25 mouse cellular contexts compared by ENCODE assay signal in genomic region chr1:19918762-19919161, GRCm38 (mm10).
DNase-seq lines count a peak whose midpoint lies in the region; ATAC-seq and TF ChIP-seq lines count a peak whose summit lies in the region.
"Had no signal": no experiment of that assay in that cellular context is flagged by ENCODE, and none has a peak within 500 bp of the region (broad histone marks: within the 10 kb centered on the region; RNA-seq: fewer than 3 reads in every experiment).

No protein-coding gene starts in this region.

- no peaks in the 10 kb centered on the region for H3K9me3 ChIP-seq in hindbrain, postnatal 0 days (ENCODE audit: low read length)
- no peaks in the 10 kb centered on the region for H3K9me3 ChIP-seq in hindbrain, embryonic 12.5 days (replicated peaks)
- H3K9me3 ChIP-seq: embryonic facial prominence, embryonic 15.5 days; forebrain, embryonic 12.5 days; heart, embryonic 15.5 days had no signal

- no peak overlapping the region for H3K27ac ChIP-seq in hindbrain, postnatal 0 days
- H3K27ac ChIP-seq in hindbrain, embryonic 12.5 days = no peak overlapping the region
- H3K27ac ChIP-seq: embryonic facial prominence, embryonic 15.5 days; forebrain, embryonic 12.5 days; heart, adult 2 months; heart, embryonic 15.5 days; hindbrain, embryonic 14.5 days; kidney, postnatal 0 days had no signal

- intact Hi-C loops in gastrocnemius, postnatal 36 days (cut with DNase I) = no loop called here

- peak; percentile 13 for DNase-seq in hindbrain, postnatal 0 days (ENCODE audit: low spot score)
- peak; percentile 24 for DNase-seq in cerebellum, adult 9-10 months
- DNase-seq in cerebellum, postnatal 25 days = peak; percentile 58 to 62
- no peak for DNase-seq in gastrocnemius, postnatal 36 days
- no peak for DNase-seq in frontal cortex, postnatal 10 days (ENCODE audit: low spot score in 2 of 2)
- no peak for DNase-seq in kidney, adult 11 months
- DNase-seq: adrenal gland, adult 2 months; adrenal gland, postnatal 25 days; embryo, embryonic 11 days; gastrocnemius, postnatal 25 days; heart, adult 2 months; heart, postnatal 14 days; kidney, adult 9 months had no signal

- TF ChIP-seq CTCF in hindbrain, postnatal 0 days (IDR thresholded peaks at IDR 0.05; ENCODE audit: low read depth) = no peak

- no peaks in the 10 kb centered on the region for H3K36me3 ChIP-seq in hindbrain, postnatal 0 days (ENCODE audit: insufficient read depth, low read length)
- no peaks in the 10 kb centered on the region for H3K36me3 ChIP-seq in hindbrain, embryonic 12.5 days
- H3K36me3 ChIP-seq: embryonic facial prominence, embryonic 15.5 days; forebrain, embryonic 12.5 days; heart, embryonic 15.5 days had no signal

- ATAC-seq in hindbrain, postnatal 0 days = no peak
- ATAC-seq in hindbrain, embryonic 12.5 days (ENCODE audit: low FRiP score) = no peak
- ATAC-seq: forebrain, embryonic 16.5 days; intestine, postnatal 0 days; Patski had no signal

- H3K27me3 ChIP-seq in hindbrain, postnatal 0 days (ENCODE audit: insufficient read depth, low read length) = no peaks in the 10 kb centered on the region
- H3K27me3 ChIP-seq in hindbrain, embryonic 12.5 days = no peaks in the 10 kb centered on the region
- H3K27me3 ChIP-seq: CH12.LX; embryonic facial prominence, embryonic 15.5 days; heart, embryonic 15.5 days had no signal

- no peak overlapping the region for H3K4me3 ChIP-seq in hindbrain, postnatal 0 days (ENCODE audit: low read length)
- H3K4me3 ChIP-seq in hindbrain, embryonic 12.5 days = no peak overlapping the region
- H3K4me3 ChIP-seq: embryonic facial prominence, embryonic 15.5 days; erythroblast, embryonic 14.5 days; forebrain, embryonic 12.5 days; heart, adult 2 months; heart, embryonic 15.5 days had no signal

- no peaks in the 10 kb centered on the region for H3K4me1 ChIP-seq in hindbrain, postnatal 0 days (ENCODE audit: insufficient read depth, low read length)
- H3K4me1 ChIP-seq in hindbrain, embryonic 12.5 days = no peaks in the 10 kb centered on the region
- H3K4me1 ChIP-seq: embryonic facial prominence, embryonic 15.5 days; forebrain, embryonic 12.5 days; heart, embryonic 15.5 days had no signal

- 80% methylated on average over 4 of the region's 4 CpGs for WGBS in hindbrain, postnatal 0 days
- 86% methylated on average over 4 of the region's 4 CpGs for WGBS in hindbrain, embryonic 12.5 days

- H3K9ac ChIP-seq in hindbrain, postnatal 0 days (replicated peaks; ENCODE audit: low read length) = no peak overlapping the region
- H3K9ac ChIP-seq in hindbrain, embryonic 12.5 days = no peak overlapping the region
- H3K9ac ChIP-seq: embryonic facial prominence, embryonic 15.5 days; forebrain, embryonic 12.5 days; heart, embryonic 15.5 days; hindbrain, embryonic 14.5 days had no signal

- H3K4me2 ChIP-seq in hindbrain, postnatal 0 days (ENCODE audit: low read depth, low read length) = no peak overlapping the region
- H3K4me2 ChIP-seq in hindbrain, embryonic 12.5 days (replicated peaks) = no peak overlapping the region
- H3K4me2 ChIP-seq: embryonic facial prominence, embryonic 15.5 days; forebrain, embryonic 12.5 days; heart, embryonic 11.5 days; heart, embryonic 15.5 days; hindbrain, embryonic 14.5 days had no signal

Comparison
In these comparisons a context has a peak if more than half of its experiments do, and no peak if none do; other contexts are left out.
1. DNase-seq: peak in hindbrain, postnatal 0 days (single experiment), cerebellum, adult 9-10 months (single experiment) and cerebellum, postnatal 25 days (2 of 2); none in gastrocnemius, postnatal 36 days (0 of 2), frontal cortex, postnatal 10 days (0 of 2) and kidney, adult 11 months (single experiment).